Mouse (Mus musculus): ENCODE data around the gene Kcnc3. TPM values are rescaled to one million over a fixed set of nuclear protein-coding genes. Genes with fewer than 3 reads are reported as not detected.

Gene Kcnc3
- polyA plus RNA-seq, 1 experiment from 2014 or later = 0.05 TPM

GRCm38 (mm10) chr7:44596996-44597538 is 6.6 kb downstream of the Kcnc3 start:
- Histone ChIP-seq H3K27me3 (peaks cover 44% of the 10 kb centered on the region), H3K9ac (no peak overlapping the region), H3K4me2 (no peak overlapping the region), H3K4me3 (replicated peaks) (no peak overlapping the region), H3K36me3 (replicated peaks) (no peaks in the 10 kb centered on the region), H3K27ac (replicated peaks) (no peak overlapping the region), H3K4me1 (replicated peaks) (no peaks in the 10 kb centered on the region; the same call in 1 of the 2 replicates), H3K9me3 (replicated peaks) (no peaks in the 10 kb centered on the region)
- no peak for ATAC-seq (ENCODE audit: insufficient read depth)
- WGBS (ENCODE audit: insufficient replicate concordance) = 50% methylated on average over 5 of the region's 5 CpGs

DNA sequence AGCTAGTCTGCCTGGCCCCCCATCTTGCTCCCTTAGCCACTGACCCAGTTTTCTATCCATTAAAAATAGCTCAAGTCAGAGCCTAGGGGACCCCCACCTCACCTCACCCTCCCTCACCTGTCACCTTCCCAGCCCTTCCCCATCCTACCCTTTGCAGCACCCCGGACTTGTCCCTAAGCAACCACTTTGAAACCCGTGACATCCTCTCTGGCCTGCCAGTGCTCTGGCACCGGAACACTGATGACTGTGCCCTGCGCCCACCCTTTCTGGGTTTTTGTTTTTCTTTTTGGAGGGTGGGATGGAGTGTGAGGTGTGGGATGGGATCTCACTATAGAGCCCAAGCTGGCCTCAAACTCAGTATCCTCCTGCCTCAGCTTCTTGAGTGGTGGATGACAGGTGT is 7.2 kb downstream of the Kcnc3 start:
- Histone ChIP-seq H3K4me2 (no peak overlapping the region), H3K27ac (replicated peaks) (no peak overlapping the region), H3K4me3 (replicated peaks) (no peak overlapping the region), H3K27me3 (peaks cover 44% of the 10 kb centered on the region), H3K4me1 (replicated peaks) (no peaks in the 10 kb centered on the region; the same call in 1 of the 2 replicates), H3K9ac (no peak overlapping the region), H3K9me3 (replicated peaks) (no peaks in the 10 kb centered on the region), H3K36me3 (replicated peaks) (no peaks in the 10 kb centered on the region)
- 65% methylated on average over 4 of the region's 4 CpGs for WGBS (ENCODE audit: insufficient replicate concordance)
- ATAC-seq (ENCODE audit: insufficient read depth) = no peak

DNA sequence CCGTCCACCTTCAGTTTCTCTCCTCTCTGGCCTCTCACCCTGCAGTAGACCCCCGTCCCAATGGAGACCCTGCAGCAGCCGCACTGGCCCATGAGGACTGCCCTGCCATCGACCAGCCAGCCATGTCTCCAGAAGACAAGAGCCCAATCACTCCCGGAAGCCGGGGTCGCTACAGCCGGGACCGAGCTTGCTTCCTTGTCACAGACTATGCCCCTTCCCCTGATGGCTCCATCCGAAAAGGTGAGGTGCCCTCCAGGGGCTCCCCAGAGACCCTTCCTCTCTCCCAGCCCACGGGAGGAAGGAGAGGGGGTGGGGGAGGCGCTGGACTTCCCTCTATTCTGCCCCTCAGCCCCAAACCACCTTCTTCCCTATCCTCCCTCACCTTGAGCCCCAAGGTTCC is 7.9 kb downstream of the Kcnc3 start:
- Histone ChIP-seq H3K36me3 (replicated peaks) (no peaks in the 10 kb centered on the region), H3K4me1 (replicated peaks) (no peaks in the 10 kb centered on the region; the same call in 1 of the 2 replicates), H3K27me3 (peaks cover 44% of the 10 kb centered on the region), H3K9me3 (replicated peaks) (no peaks in the 10 kb centered on the region), H3K27ac (replicated peaks) (no peak overlapping the region), H3K4me2 (no peak overlapping the region), H3K9ac (no peak overlapping the region), H3K4me3 (replicated peaks) (no peak overlapping the region)
- no peak for ATAC-seq (ENCODE audit: insufficient read depth)
- WGBS (ENCODE audit: insufficient replicate concordance) = 52% methylated on average over 12 of the region's 12 CpGs

GRCm38 (mm10) chr7:44600691-44601262 is 10.3 kb downstream of the Kcnc3 start:
- Histone ChIP-seq H3K4me2 (no peak overlapping the region), H3K4me3 (replicated peaks) (no peak overlapping the region), H3K9ac (no peak overlapping the region), H3K27me3 (peaks cover 58% of the 10 kb centered on the region), H3K36me3 (replicated peaks) (no peaks in the 10 kb centered on the region), H3K4me1 (replicated peaks) (no peaks in the 10 kb centered on the region), H3K27ac (replicated peaks) (no peak overlapping the region), H3K9me3 (replicated peaks) (no peaks in the 10 kb centered on the region)
- 56% methylated on average over 10 of the region's 10 CpGs for WGBS (ENCODE audit: insufficient replicate concordance)
- no peak for ATAC-seq (ENCODE audit: insufficient read depth)

GRCm38 (mm10) chr7:44601646-44602045 is 11.2 kb downstream of the Kcnc3 start:
- Histone ChIP-seq H3K36me3 (replicated peaks) (no peaks in the 10 kb centered on the region), H3K27ac (replicated peaks) (no peak overlapping the region), H3K27me3 (peaks cover 67% of the 10 kb centered on the region), H3K4me3 (replicated peaks) (no peak overlapping the region), H3K4me2 (no peak overlapping the region), H3K9me3 (replicated peaks) (no peaks in the 10 kb centered on the region), H3K9ac (no peak overlapping the region), H3K4me1 (replicated peaks) (no peaks in the 10 kb centered on the region)
- 7% methylated on average over 19 of the region's 19 CpGs for WGBS (ENCODE audit: insufficient replicate concordance)
- no peak for ATAC-seq (ENCODE audit: insufficient read depth)

DNA sequence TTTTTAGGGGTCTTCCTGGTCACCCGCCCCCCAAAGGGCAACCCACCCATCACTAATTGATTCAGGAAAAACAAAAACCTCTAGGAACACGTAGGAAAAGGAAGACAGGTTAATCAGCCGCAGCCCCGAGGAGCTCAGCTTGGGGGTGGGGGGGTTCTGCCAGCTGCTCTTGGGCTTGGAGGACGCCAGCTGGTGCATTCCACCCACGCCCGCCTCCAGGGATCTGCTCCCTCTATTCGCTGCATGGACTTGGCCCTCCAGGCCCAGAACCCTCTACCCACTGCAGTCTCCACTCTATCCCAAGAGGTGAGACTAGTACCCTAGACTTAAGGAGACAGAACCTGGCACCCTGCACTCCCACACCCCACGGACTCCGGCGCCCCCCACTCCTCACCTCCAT is 12.0 kb downstream of the Kcnc3 start:
- WGBS (ENCODE audit: insufficient replicate concordance) = 14% methylated on average over 11 of the region's 11 CpGs
- no peak overlapping the region for H3K4me3 ChIP-seq (replicated peaks)
- no peaks in the 10 kb centered on the region for H3K4me1 ChIP-seq (replicated peaks)
- no peak overlapping the region for H3K9ac ChIP-seq
- no peak for ATAC-seq (ENCODE audit: insufficient read depth)
- no peak overlapping the region for H3K27ac ChIP-seq (replicated peaks)
- peaks cover 75% of the 10 kb centered on the region for H3K27me3 ChIP-seq
- no peaks in the 10 kb centered on the region for H3K36me3 ChIP-seq (replicated peaks)
- no peaks in the 10 kb centered on the region for H3K9me3 ChIP-seq (replicated peaks)
- H3K4me2 ChIP-seq = no peak overlapping the region

DNA sequence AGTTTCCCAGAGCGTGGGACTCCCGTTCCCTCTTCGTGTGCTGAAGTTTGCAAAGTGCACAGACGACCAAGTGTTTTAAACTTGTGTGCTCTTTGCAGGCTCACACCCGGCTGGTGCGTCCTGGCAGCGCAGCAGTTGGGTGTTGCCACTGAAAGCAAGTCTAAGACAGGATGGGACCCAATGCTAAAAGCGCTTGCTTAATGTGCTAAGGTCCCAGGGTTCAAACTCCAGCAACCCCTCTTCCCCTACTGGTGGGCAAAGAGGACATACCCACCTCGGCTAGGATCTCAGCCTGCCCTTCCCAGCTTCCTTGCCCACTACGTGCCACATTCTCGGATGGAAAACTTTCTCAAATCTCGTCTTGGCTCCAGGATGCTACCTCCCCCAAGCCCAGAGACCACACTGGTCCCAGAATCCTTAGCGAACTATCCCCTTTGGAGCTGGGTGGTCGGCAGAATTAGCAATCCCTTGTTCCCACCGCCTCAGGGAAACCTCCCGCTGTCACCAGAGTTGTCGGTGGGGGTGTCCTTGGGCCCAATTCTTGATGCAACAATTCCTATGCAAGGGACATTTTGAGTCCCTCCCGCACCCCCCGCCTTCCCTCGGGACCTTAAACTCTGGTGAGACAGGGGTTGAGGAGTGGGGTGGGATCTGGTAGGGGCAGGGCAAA is 12.9 kb downstream of the Kcnc3 start:
- no peak for ATAC-seq (ENCODE audit: insufficient read depth)
- Histone ChIP-seq H3K4me3 (replicated peaks) (no peak overlapping the region), H3K4me2 (peak overlapping the region; percentile 45; the same call in 1 of the 2 replicates), H3K27ac (replicated peaks) (no peak overlapping the region), H3K9ac (no peak overlapping the region), H3K9me3 (replicated peaks) (no peaks in the 10 kb centered on the region), H3K36me3 (replicated peaks) (no peaks in the 10 kb centered on the region), H3K27me3 (peaks cover 83% of the 10 kb centered on the region), H3K4me1 (replicated peaks) (no peaks in the 10 kb centered on the region)
- WGBS (ENCODE audit: insufficient replicate concordance) = 2% methylated on average over 20 of the region's 20 CpGs

GRCm38 (mm10) chr7:44604139-44604606 is 13.7 kb downstream of the Kcnc3 start:
- peaks cover 87% of the 10 kb centered on the region for H3K27me3 ChIP-seq
- WGBS (ENCODE audit: insufficient replicate concordance) = 5% methylated on average over 22 of the region's 25 CpGs
- peak overlapping the region; percentile 45 for H3K4me2 ChIP-seq
- no peak overlapping the region for H3K27ac ChIP-seq (replicated peaks)
- peak overlapping the region; percentile 14; the same call in 1 of the 2 replicates for H3K4me3 ChIP-seq (replicated peaks)
- no peaks in the 10 kb centered on the region for H3K9me3 ChIP-seq (replicated peaks)
- no peaks in the 10 kb centered on the region for H3K36me3 ChIP-seq (replicated peaks)
- no peaks in the 10 kb centered on the region for H3K4me1 ChIP-seq (replicated peaks)
- ATAC-seq (ENCODE audit: insufficient read depth) = no peak
- H3K9ac ChIP-seq = no peak overlapping the region

GRCm38 (mm10) chr7:44604619-44605018 is 14.2 kb downstream of the Kcnc3 start:
- Histone ChIP-seq H3K4me1 (replicated peaks) (no peaks in the 10 kb centered on the region), H3K9ac (no peak overlapping the region), H3K9me3 (replicated peaks) (no peaks in the 10 kb centered on the region), H3K4me3 (replicated peaks) (no peak overlapping the region), H3K4me2 (peak overlapping the region; percentile 45), H3K27ac (replicated peaks) (no peak overlapping the region), H3K27me3 (peaks cover 87% of the 10 kb centered on the region), H3K36me3 (replicated peaks) (no peaks in the 10 kb centered on the region)
- 3% methylated on average over 8 of the region's 8 CpGs for WGBS (ENCODE audit: insufficient replicate concordance)
- no peak for ATAC-seq (ENCODE audit: insufficient read depth)

DNA sequence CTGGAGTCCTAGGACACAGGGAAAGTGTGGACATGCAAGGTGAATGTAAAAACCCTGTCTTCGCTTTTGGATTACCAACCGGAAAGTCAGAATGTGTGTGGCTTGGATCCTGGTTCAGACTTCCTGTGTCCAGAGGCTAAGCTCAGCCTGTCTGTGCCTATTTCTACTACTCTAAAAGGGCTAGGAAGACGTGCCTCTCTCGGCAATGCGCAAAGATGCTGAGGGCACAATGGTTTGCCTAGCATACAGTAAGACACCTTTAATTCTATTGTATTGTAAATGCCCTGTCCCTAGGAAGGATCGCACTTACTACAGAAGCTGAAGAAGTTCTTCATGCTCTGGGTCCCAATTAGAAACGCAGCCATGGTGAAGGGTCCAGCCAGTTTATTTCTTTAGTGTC is 15.0 kb downstream of the Kcnc3 start:
- H3K27me3 ChIP-seq = peaks cover 82% of the 10 kb centered on the region

GRCm38 (mm10) chr7:44606171-44606901 is 15.9 kb downstream of the Kcnc3 start:
- Histone ChIP-seq H3K4me2 (no peak overlapping the region), H3K27me3 (peaks cover 79% of the 10 kb centered on the region), H3K9ac (no peak overlapping the region)

More for the DNA sequence above, 15.0 kb downstream of the Kcnc3 start:
- no peak overlapping the region for H3K27ac ChIP-seq (replicated peaks)
- no peak overlapping the region for H3K4me2 ChIP-seq
- ATAC-seq (ENCODE audit: insufficient read depth) = no peak
- no peaks in the 10 kb centered on the region for H3K4me1 ChIP-seq (replicated peaks)
- no peaks in the 10 kb centered on the region for H3K36me3 ChIP-seq (replicated peaks)
- no peak overlapping the region for H3K9ac ChIP-seq
- H3K9me3 ChIP-seq (replicated peaks) = no peaks in the 10 kb centered on the region
- H3K4me3 ChIP-seq (replicated peaks) = no peak overlapping the region
- 29% methylated on average over 7 of the region's 7 CpGs for WGBS (ENCODE audit: insufficient replicate concordance)

More at GRCm38 (mm10) chr7:44606171-44606901, 15.9 kb downstream of the Kcnc3 start:
- WGBS (ENCODE audit: insufficient replicate concordance) = 10% methylated on average over 29 of the region's 29 CpGs
- no peak overlapping the region for H3K27ac ChIP-seq (replicated peaks)
- H3K36me3 ChIP-seq (replicated peaks) = no peaks in the 10 kb centered on the region
- no peaks in the 10 kb centered on the region for H3K9me3 ChIP-seq (replicated peaks)
- no peak overlapping the region for H3K4me3 ChIP-seq (replicated peaks)
- H3K4me1 ChIP-seq (replicated peaks) = no peaks in the 10 kb centered on the region
- no peak for ATAC-seq (ENCODE audit: insufficient read depth)
